Mouse (Mus musculus): Measurements from ENCODE around the gene Gm20696.

The Gm20696 gene

DNA sequence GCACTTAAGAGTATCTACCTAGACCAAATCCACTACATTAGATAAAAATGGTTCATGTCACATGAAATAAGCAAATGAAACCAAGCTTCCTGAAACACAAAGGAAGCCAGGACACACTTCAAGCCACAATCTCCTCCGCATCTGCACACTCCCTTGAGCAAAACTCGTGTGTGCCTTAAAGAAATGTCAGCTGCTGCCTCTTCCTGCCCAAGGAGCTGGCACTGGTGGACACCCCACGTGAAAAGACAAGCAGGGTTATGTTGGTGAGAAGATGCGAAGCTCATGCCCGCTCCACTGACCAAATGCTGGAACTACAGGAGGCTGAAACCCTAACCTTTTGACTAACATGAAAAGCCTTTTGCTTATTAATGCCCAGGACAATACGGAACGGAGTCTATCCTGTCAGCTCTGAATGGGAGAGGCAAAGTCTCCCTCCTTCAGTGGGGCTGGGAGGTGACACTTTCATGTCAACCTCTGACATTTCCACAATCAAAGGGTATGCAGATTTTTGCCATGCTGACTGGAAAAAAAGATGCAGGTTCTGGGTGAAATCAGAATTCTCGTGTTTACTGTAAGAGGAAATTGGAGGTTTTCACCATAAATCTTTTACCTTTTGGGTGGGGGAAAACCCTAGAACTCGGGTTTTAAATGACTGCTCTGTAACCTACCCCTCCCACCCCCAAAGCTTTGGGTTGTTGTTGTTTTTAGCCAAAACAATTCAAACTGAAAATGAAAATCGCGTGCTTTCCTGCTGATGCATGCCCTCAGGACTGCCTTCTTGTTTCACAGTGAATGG is 405.5 kb downstream of the Gm20696 start:
- DNase-seq (ENCODE audit: low spot score), result no peak

DNA sequence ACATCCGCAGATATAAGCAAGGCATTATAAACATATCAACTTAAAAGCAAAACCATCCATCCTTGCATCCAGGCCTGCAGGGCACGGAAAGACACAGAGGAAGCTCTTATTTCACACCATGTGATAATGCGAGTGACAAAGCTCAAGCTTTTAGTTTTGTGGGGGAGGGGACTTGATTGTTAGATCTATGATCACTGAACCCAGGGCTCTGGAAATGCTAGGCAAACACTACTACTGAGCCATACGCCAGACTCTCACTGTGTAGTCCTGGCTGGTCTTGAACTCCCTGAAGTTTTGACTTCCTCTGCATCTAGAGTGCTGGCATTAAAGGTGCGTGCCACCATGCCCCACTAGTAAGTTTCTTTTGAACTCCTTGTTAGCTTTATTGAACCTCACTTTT is 408.3 kb downstream of the Gm20696 start:
- no peak for DNase-seq (ENCODE audit: low spot score)

DNA sequence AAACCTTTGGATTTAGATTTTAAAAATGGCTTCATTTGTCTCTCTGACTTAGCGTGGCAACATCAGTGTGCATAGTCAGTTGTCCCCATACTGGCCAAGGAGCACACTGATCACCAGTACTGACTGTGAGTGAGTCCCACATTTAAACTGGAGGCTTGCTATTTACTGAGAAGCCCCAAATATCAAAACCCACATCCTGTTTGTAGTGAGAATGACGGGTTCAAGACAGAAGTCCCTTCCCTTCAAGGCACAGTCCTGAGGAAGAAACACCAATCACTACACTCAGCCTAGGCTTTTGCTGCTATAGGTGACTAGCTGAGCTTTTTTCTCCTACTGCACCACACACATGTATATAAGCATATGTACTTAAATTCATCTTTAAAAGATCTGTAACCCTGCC is 408.9 kb downstream of the Gm20696 start:
- DNase-seq (ENCODE audit: low spot score), result no peak

DNA sequence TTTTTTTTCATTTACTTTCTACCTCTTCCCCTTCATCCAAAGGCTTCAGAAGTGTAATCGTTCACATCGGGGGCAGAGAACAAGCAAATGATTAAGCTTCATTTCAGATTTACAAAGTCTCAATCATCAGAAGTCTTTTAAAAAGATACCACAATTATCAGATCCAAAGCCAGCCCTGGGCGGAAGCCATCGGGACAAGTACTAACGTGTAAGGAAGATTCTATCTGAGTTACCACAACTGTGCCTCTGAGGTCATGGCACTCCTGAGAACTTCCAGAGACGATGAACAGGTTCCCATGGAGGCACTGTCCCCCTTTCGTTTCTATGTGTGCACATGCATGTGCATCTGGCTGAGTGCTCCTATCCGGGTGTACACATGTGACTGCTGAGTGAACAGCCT is 413.3 kb downstream of the Gm20696 start:
- no peak for DNase-seq (ENCODE audit: low spot score)

DNA sequence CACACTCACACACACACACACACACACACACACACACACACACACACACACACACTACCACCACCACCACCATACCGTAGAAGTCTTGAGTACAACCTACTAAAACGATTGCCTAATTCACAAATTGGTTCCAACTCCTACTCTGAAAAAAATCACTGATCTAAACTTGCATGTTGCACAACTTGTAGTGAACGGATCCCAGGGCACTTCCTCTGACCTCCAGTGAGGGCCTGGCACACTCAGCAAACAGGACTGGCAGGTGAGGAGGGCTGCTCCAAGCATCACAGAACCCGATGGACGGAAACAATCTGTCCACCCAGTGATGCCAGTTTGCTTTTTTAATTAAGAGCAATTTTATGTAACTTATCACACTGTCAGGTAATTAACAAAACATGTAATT is 413.8 kb downstream of the Gm20696 start:
- DNase-seq (ENCODE audit: low spot score), result no peak

DNA sequence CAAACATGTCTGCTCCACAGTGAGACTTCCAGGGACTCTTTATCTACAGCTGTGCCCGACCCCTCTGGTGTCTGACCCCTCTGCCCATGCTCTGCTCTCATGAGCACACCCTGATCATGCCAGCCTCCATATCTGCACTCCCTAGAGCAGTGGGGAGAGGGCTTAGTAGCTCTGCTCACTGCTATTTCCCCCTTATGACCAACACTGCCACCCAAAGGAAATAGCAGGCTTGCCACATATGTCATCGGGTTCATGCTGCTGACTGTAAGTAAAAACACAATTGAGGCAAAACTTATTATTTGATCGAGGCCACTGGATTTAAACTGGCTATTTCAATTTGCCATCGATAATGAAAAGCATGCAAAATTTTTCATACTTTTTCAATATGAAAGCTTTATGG is 414.7 kb downstream of the Gm20696 start:
- no peak for DNase-seq (ENCODE audit: low spot score)

DNA sequence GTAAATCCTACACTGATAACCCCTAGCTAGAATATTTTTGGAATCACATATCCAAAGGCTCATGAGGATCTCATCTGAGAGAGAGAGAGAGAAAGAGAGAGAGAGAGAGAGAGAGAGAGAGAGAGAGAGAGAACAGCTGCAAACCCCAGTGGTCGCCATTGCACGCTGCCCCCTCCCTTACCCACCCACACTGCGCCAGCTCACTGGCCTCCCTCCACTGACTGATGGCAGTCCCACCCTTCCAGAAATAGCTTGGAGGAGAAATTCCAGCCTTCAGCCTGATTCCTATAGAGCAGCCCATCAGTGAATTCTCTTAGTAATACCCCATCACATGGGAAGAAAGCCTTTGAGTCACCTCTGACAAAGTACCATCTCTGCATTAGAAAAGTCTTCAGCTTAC is 415.4 kb downstream of the Gm20696 start:
- no peak for DNase-seq (ENCODE audit: low spot score)

DNA sequence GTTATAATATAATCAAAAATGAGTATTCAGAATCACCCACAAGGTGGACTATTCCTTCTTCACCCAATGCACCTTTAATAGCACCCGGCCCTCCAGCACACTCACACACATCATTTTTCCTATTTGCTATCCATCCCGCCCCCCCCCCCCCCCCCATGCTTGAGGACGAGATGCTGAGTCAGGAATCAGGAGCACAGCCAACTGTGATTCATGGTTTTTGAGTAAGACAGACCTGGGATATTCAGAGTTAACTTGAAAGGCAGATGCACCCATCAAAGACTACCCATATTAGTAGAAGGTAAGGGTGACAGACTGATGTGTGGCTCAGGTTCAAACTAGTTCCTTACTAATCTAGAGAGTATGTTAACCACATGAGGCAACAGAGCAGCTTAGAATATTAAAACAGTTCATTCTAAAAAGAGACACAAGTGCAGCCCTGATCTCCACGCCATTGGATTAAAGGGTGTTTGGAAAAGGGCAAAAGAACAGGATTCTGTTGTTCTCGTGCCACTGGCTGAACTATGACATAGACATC is 417.0 kb downstream of the Gm20696 start:
- DNase-seq (ENCODE audit: low spot score), result no peak

DNA sequence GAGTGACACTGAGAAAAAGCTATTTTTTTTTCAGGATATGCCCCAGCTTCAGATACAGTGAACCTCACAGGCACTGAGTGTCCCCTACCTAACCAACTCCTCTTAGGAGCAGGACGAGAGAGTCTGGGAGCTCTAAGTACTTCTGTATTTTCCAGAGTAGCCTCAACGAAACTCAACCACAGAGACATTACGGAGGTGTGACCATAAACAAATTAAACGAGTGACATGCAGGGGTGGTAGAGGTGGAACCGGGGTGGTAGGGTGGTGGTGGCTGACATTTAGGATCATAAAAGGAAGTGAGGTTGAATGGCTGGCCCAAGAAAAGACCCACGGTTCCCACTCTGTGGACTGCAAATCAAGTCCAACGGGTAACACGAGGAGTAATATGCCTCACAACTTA is 418.2 kb downstream of the Gm20696 start:
- DNase-seq (ENCODE audit: low spot score), result no peak

DNA sequence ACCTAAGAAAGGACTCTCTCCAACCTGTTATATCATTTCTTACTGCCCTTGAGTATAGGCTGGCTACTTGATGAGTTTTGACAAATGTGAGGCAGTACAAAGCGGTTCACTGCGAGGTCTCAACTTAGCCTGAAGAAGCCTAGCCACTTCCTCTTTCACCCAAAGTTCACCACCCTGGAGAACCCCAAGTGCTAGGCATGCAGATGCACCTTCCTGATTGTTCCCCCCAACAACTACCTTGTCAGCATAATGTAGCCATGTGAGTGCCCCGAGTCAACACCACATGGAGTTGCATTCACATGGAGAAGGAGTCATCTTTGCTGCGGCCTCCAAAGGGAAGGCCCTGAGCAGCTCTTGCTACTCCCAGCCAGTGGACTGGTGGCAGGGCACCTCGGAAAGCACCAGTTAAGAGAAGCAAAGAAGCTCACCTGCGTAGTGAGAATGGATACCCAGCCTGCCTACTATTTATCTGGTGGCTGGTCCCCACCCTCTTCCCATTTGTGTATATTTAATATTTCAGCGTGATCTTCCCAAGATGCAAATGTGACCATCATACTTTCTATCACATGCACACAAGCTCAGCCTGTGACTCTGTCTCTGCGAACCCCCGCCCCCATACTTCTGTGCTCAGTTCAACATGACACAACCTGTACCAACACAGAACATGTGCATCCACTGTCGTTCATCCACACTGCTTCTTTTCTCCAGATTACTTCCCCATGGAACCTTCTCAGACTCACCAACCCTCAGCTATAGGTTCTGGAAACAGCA is 424.8 kb downstream of the Gm20696 start:
- DNase-seq (ENCODE audit: low spot score), result no peak

DNA sequence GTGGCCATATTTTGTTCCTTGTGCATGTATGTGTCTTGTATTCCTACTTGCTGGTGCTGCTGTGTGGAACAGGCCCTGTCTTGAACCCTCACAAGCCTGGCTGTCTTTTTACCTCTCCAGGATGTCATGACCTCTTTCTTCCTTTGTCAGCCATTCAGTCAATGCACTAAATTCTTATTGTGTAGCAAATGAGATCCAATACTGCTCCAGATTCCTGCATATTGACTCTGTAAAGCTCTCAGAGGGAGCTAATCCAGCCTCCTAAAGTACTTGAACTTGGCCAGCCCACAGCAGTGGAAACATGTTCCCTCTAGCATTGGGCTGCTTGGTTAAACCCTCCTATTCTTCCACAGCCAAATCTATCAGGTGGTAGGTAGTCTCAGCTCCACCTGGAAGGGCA is 425.8 kb downstream of the Gm20696 start:
- DNase-seq (ENCODE audit: low spot score), result no peak

DNA sequence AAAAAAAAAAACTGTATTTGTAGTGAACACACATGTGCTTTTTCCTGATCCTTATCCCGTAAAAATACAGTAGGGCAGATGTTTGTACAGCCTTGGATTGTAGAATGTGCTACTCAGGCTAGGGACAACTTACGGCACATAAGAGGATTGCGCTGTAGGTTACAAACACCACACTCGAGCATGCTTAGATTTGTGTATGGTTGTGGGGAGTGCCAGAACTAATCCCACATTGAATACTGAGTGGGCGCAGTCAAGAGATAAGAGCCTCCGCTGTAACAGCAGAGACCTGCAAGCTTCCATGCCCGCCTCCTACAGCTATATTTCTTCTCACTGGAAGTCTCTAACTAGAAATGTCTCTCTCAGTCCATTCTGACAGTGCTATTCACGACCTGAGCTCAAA is 431.0 kb downstream of the Gm20696 start:
- no peak for DNase-seq (ENCODE audit: low spot score)

DNA sequence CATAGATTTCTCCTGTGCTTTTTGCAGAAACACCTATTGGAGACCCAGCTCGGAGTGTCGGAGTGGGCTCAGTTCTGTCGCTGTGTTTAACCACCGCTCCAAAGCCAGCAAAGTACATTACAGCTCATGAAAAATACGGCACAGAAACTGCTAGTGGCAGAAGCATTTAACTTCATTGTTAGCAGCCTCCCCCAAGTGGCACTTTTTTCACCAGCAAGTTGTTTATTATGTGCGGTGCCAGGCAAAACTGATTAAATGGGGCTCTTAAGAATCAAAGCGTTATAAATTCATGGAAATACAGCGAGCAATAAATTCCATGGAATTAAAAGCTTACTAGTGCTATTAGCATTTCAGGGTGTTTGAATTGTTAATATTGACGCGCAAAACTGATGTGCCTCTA is 433.2 kb downstream of the Gm20696 start:
- DNase-seq (ENCODE audit: low spot score), result no peak

DNA sequence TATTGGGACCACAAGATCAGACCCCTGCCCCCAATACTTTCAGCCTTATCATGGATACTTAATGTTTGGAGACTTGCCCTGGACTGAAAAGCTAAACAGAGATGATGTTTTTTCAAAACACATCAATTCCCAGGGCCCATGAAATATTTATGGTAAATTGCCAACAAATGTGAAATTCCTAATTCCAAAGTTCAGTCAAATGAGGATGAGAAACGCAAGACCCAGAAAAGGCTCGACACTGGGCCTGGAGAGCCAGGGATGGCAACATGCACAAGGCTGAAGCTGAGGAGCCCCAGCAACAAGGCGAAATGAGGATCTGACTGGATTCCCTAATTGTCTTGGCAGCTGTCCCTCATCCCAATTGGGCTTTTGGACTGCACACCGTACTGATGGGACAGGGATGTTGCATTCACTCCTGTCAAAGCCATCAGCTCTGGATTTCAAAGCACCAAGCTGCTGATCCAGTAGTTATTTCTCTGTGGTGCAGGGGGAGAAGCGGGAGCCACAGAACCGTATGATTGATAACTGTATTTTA is 438.2 kb downstream of the Gm20696 start:
- DNase-seq (ENCODE audit: low spot score), result no peak

DNA sequence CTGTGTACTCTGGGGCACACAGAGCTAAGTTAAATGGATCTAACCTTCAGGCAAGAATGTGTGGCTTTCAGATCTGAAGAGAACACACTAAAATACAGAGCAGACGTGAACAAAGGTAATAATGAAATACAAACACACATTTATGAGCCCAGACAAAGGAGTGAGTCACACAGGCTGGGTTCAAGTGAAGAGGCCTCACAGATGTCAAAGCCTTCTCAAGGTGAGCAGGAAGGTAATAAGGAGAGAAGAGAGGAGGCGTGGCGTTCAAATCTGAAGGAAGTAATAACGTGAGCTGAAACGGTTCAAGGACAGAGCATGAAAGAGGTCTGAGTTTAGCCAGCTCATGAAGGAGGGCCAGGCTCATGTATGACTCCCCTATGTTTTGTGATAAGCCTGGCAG is 445.4 kb downstream of the Gm20696 start:
- DNase-seq (ENCODE audit: low spot score), result no peak

DNA sequence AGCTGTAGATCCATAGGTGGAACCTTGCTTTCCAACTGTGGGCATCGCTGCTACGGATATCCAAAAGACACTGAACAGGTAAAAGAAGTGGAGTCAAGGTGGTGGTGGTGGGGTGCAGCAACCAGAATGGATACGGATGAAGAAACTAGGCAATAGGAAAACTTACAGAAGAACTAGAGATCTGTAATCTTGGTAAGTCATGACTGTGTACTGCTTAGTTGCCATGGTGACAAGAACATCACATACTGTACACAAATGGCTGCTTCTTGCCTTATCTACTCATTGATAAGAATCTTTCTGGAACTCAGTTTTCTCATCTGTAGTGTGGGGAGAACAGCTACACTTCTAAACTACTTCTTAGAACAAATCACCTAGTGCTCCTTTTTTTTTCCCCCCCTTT is 446.1 kb downstream of the Gm20696 start:
- no peak for DNase-seq (ENCODE audit: low spot score)

DNA sequence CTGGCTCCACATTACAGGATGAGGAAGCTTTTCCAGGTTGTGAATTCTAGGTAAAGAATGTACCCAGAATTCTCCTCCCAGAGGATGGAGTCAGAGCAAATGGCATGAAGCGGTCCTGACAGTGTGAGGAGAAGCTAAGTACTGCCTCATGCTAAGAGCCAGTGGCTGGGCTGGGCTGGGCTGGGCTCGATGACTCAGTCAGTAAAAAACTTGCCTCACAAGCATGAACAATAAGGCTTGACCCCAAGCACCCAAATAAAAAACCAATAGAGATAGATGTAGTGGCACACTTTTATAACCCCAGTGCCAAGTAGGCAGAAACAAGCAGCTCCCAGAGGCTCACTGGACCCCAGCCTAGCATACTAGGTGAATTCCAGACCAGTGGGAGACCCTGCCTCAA is 448.8 kb downstream of the Gm20696 start:
- DNase-seq (ENCODE audit: low spot score), result no peak

DNA sequence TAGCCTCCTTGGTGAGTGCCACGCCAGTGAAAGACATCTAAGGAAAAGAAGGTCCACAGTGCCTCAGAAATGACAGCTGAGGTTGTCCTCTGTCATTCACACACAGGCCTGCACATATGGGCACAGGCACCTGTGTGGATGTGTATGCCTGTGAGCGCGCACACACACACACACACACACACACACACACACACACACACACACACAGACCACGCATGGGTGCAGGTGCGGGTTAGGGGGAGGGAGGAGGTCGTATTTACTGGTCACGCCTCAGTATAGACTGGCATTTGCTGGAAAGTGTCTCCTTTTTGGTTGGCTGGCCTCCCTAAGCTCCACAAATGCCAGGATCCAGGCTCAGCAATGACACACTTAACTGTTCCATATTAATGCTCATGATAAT is 449.4 kb downstream of the Gm20696 start:
- no peak for DNase-seq (ENCODE audit: low spot score)

DNA sequence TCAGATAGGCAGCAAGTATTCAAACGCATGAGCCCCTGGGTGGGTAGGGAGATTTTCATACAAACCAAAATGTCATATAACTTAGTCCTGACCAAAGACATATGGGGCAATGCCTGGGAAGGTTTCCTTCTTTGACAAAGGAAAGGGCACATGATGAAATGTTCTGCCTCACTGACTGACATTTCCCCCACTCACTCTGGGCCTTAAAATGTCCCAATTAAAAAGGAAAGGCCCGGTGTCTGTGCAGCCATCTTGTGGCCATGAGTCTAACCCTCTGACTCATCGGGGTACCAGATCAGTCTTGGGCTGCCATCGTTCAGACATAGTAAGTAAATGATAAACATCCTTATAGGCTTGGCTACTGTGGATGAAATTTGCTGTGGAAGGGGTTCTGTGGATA is 454.1 kb downstream of the Gm20696 start:
- DNase-seq (ENCODE audit: low spot score), result no peak

DNA sequence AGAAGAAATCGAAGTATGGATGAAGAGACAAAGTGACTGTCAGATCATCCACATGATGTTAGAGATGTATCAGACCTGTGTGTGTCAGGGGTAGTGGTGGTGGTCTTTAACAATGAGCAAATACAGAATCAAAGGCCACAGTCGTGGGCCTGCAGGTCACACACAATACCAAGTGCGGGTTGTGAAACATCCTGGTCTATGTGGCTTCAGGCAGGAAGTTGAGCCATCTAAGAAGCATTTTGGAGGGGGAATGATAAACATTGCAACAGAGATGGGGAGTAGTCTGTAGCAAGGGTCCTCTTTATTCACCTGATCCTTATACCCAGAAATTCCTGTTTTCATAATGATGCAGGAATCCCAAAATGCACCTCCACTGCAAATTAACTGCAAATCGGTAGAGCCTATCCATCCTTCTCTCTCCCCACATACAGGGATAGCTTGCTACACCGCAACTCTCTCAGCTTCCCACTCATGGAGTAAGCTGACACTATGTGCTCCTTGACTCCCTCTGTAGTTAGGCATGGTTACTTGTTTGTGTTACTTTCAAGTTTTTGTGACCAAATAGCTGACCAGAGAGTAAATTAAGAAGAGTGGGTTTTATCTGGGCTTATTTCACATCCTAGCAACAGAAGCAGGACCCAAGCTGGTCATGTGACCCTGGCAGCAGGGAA is 454.8 kb downstream of the Gm20696 start:
- DNase-seq (ENCODE audit: low spot score), result no peak

DNA sequence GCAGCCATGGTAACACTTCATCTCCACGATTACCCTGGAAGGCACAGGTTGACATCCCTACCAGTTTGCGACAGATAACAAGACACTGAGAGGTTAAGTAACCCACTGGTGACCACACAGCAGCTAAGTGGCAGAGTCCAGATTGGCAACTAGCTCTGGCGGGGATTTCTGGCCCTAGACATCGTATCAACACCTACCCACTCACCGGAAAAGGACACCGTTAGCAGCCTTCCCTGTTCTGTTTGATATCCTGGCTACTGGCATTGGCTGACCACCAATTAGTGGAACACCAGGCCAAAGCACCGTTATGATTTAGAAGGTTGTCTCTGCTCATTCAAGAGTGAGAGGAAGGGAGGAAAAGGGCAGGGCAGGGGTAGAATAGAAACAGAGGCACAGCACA is 456.4 kb downstream of the Gm20696 start:
- no peak for DNase-seq (ENCODE audit: low spot score)
